Mouse (Mus musculus) cerebellum, postnatal 10 days (tissue): ENCODE results near the gene Wdr82.

ENCODE experiments used
- DNase-seq, 2 experiments: peaks; one replicate each; pipeline ENCODE4 v3.0.0; 2021; ENCODE audit warnings: mixed read lengths in 2 of 2

Gene Wdr82

GRCm38 (mm10) chr9:106170556-106171345 lies at the start of gene Wdr82:
Wdr82 (plus strand) TSS chr9:106170928.
- DNase-seq = peak; percentile 95 to 97

GRCm38 (mm10) chr9:106123599-106123998 lies 47.1 kb upstream of the Wdr82 start:
- DNase-seq = peak; percentile 62 to 66

GRCm38 (mm10) chr9:106126786-106127251 lies 43.9 kb upstream of the Wdr82 start:
- peak; percentile 59 to 76 for DNase-seq

GRCm38 (mm10) chr9:106129072-106129471 lies 41.7 kb upstream of the Wdr82 start:
- DNase-seq = no peak

GRCm38 (mm10) chr9:106130250-106130649 lies 40.5 kb upstream of the Wdr82 start:
- DNase-seq = no peak

GRCm38 (mm10) chr9:106137671-106138216 lies 33.0 kb upstream of the Wdr82 start:
- DNase-seq = no peak

- peak; percentile 71 to 80 for DNase-seq
Observed at GRCm38 (mm10) chr9:106139763-106140162, 31.0 kb upstream of the Wdr82 start.

GRCm38 (mm10) chr9:106141955-106142354 lies 28.8 kb upstream of the Wdr82 start:
- peak; percentile 74 to 85 for DNase-seq

- DNase-seq = peak; percentile 51 to 63
Observed at GRCm38 (mm10) chr9:106144176-106144575, 26.6 kb upstream of the Wdr82 start.

GRCm38 (mm10) chr9:106145582-106145981 lies 25.1 kb upstream of the Wdr82 start:
- peak; percentile 70 to 82 for DNase-seq

- no peak for DNase-seq
Observed at GRCm38 (mm10) chr9:106147281-106147680, 23.4 kb upstream of the Wdr82 start.

- peak in 1 of 2 experiments; percentile 9 for DNase-seq
Observed at GRCm38 (mm10) chr9:106147851-106148431, 22.8 kb upstream of the Wdr82 start.

GRCm38 (mm10) chr9:106148541-106149398 lies 22.0 kb upstream of the Wdr82 start:
- DNase-seq = peak; percentile 36 to 42

GRCm38 (mm10) chr9:106149399-106149754 lies 21.4 kb upstream of the Wdr82 start:
- peak in 1 of 2 experiments; percentile 19 for DNase-seq

- peak; percentile 45 to 49 for DNase-seq
Observed at GRCm38 (mm10) chr9:106154106-106154505, 16.6 kb upstream of the Wdr82 start.

- peak; percentile 89 to 90 for DNase-seq
Observed at GRCm38 (mm10) chr9:106156419-106156818, 14.3 kb upstream of the Wdr82 start.

GRCm38 (mm10) chr9:106156921-106157622 lies 13.7 kb upstream of the Wdr82 start:
- DNase-seq = no peak

- DNase-seq = no peak
Observed at GRCm38 (mm10) chr9:106157623-106157925, 13.2 kb upstream of the Wdr82 start.

GRCm38 (mm10) chr9:106158037-106158491 lies 12.7 kb upstream of the Wdr82 start, which contains the start of gene Glyctk:
Glyctk (minus strand) TSS chr9:106158138.
- DNase-seq = no peak

GRCm38 (mm10) chr9:106159237-106159636 lies 11.5 kb upstream of the Wdr82 start:
- no peak for DNase-seq

GRCm38 (mm10) chr9:106159784-106160301 lies 10.9 kb upstream of the Wdr82 start:
- DNase-seq = peak; percentile 99 to 100

GRCm38 (mm10) chr9:106160426-106160825 lies 10.3 kb upstream of the Wdr82 start:
- peak in 1 of 2 experiments; percentile 56 for DNase-seq
